Mouse (Mus musculus) cerebellum, adult 11-12 months (tissue): Measurements from ENCODE around the gene Tmem59.

Experiments
- DNase-seq: peaks from one replicate; pipeline ENCODE4 v3.0.0; 2022

Tmem59 gene

DNA sequence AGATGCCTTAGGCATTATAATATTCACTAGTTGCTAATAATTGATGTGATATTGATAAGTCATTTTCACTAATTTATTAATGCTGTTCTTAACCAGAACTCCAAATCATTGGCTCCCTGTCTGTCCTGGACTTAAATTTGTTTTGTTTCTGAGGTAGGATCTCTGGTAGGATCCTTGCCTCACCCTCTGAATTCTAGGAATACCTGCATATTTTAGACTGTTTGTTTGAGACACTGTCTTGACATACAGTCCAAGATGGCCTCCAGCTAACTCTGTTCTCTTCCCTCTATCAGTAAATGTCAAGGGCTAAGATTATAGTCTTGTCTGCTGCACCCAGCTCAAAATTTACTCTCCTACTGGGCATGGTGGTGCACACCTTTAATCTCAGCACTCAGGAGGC lies 2.5 kb downstream of the Tmem59 start:
- no peak for DNase-seq

DNA sequence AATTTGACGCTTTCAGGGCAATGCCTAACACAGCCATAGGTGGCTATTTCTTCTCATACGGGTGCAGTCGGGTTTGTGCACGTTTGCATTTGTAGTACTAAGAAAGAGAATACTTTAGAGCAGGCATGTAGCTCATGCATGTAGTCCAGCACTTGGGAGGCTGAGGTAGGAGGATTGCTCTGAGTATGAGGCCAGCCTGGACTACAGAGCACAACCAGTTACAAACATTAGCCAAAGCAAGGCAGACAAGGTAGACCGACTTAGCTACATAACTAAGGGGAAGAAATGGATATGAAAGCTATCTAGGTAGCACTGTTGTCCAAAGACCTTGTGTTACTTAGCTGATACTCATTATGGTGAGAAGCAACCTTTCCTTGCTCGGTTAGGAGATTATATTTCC lies 3.7 kb downstream of the Tmem59 start:
- no peak for DNase-seq

DNA sequence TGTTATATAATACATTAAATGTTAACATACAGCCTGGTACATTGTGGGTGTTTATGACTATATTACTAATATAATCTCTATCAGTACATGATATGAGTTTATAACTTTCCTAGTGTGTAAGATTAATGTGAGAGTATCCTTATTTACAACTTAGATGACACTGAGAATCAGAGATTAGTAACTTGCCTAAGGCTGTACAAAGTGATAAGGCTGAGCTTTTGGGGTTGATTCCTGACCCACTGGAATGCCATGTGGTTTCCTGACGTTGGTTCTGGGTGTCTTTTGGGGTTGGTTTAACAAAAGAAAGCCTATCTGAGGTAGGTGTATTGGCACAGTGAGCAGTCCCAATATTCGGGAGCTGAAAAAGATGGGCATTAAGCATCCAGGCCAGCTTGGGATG lies 4.6 kb downstream of the Tmem59 start:
- DNase-seq: no peak

DNA sequence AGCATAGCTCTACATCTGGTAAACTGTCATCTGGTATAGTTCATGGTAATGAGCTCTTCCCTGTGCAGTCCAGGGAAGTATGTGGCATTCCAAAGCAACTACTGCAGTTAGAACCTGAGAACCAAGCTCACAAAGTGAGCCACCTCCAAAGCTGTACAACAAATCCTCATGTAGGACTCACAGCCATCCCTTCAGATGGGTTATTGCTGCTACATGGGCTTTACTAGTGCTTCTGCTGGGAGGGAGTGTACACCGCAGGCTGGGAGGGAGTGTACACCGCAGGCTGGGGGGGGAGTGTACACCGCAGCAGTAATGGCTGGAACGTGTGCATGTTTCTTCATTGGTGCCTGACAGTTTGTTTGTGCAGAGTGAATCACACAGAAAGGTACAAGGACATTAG lies 5.0 kb downstream of the Tmem59 start:
- no peak for DNase-seq

DNA sequence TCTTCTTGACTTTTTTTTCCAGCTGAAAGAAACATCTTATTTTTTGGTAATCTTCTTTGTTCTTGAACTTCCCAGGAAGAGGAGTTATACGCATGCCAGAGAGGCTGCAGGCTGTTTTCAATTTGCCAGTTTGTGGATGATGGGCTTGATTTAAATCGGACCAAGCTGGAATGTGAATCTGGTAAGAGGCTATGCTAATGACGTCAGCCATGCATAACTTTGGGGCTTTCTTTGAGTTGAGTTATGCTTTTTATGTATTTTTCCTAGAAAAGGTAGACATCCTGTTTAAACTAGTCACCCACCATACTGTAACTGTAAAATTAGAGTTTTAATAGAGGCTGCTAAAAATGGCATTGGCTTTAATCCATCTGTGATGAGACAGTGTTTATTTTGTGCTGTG lies 7.5 kb downstream of the Tmem59 start:
- no peak for DNase-seq

DNA sequence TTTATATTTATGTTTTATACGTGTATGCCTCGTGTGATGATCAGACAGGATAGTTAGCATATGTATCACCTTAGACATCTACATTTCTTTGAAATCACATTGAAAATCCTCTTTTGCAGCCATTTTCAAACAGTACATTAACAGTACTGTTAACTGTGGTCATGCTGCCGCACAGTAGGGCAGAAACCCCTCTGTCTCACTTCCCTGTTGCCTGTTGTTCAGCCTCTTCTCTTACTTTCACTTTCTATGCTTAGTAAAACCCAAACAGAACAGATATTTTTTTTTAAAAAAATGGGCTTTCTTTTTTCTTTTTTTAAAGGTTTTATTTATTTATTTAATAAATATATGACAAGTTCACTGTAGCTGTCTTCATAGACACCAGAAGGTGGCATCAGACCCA lies 15.6 kb downstream of the Tmem59 start:
- no peak for DNase-seq

DNA sequence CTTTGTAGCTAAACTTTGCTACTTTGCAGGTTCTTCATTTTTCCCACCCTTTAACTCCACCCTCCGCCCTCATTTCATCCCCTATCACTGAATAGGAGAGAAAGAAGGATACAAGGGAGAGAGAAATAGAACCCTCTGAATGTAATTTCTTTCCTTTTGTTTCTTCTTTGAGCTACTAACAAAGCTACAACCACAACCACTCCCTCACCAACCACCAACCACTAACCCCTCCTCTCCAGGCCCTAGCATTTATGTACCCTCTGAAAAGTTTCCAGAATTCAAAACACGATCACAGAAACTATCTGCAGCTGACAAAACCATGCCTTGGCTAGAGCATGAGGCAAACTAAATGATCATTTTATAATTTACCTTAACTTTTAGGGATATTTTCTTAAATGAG lies 18.3 kb downstream of the Tmem59 start:
- no peak for DNase-seq

DNA sequence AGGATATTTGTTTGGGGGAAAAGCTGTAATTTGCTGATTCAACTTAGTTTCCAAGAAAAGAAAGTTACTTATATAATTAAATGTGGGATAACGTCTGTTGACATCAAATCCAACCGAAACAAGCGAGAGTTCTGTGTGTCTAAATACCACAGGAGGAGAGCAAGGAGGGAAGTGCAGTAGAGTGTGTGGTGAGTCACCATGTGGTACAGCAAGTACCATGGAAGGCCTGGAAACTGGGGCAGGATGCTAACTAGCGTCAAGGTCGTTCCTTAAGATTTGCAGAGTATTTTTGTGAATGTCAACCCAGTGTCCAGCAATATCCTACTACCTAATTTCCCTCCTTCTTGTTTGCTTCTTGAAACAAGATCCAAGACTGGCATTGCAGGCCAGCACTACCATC lies 19.9 kb downstream of the Tmem59 start:
- DNase-seq: no peak

DNA sequence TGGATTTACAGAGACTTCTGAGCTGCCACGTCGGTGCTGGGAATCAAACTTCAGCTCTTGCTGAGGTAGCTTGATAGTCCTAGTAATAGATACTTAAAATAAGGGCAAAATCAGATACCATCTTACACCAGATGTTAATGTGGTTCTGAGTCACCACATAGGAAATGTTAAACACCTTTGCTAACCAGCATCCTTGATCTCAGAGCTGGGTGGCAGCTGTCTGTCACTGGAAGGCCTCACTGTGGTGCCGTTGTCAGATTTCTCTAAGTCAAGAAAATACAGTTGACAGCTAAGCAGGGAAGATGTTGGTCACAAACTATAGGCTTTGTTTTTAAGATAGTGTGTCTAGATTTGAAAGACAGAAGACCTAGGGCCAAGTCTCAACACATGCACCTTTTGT lies 23.6 kb downstream of the Tmem59 start:
- no peak for DNase-seq

DNA sequence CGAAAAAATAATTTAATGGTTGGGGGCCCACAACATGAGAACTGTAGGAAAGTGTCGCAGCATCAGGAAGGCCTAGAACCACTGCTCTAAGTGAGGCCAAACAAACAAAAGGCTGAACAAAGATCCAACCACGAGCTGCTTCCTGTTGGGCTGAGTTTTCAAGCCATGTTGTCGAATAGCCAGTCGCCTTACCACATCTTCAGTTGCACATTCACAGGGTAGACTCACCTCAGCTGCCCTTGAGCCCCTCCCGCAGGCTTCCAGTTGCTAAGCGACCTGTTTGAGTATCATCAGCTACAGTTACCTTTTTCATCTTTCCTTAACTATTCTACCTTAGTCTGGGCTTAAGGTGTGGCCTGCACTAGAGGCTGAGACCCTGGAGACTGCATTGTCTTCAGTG lies 24.8 kb downstream of the Tmem59 start:
- DNase-seq: no peak

DNA sequence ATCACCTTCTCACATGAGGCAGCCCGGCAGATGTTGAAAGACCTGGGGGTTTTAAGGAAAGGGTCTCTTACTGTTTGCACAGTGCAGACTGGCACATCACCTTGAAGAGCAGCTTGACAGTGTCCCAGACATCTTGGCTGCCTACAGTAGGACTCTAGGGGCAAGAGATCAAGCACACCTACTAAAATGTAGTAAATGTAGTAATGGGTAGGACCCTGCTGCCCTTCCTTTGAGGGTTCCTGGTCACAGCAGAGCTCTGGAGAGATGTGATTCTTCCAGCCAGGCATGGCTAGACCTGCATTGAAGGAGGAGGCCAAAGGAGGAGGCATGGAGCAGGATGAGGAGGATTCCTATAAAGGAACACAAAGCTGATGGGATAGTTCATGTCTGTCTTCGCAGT lies 28.8 kb downstream of the Tmem59 start:
- DNase-seq: no peak

DNA sequence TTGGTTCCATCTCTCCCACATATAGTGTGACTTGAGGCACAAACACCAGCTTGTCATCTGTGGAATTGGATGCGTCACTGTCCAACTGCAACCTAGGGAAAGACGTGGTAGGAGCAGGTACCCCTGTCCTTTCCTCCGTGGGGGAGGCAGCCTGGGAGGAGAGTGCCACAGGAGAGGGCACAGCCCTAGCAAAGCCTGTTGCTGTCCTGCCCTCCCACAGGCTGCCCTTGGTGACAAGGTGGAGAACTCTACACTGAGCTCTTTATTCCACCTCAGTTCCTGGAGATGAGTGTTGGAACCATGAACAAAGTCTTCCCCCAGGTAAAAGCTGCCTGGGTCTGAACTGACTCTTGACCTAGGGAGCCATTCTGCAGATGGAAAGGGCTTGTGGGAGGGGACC lies 30.7 kb downstream of the Tmem59 start, which contains the start of gene Ldlrad1:
TSS of gene Ldlrad1 (plus strand) at position 301 of the 400 bp plus-strand sequence.
- DNase-seq: no peak

DNA sequence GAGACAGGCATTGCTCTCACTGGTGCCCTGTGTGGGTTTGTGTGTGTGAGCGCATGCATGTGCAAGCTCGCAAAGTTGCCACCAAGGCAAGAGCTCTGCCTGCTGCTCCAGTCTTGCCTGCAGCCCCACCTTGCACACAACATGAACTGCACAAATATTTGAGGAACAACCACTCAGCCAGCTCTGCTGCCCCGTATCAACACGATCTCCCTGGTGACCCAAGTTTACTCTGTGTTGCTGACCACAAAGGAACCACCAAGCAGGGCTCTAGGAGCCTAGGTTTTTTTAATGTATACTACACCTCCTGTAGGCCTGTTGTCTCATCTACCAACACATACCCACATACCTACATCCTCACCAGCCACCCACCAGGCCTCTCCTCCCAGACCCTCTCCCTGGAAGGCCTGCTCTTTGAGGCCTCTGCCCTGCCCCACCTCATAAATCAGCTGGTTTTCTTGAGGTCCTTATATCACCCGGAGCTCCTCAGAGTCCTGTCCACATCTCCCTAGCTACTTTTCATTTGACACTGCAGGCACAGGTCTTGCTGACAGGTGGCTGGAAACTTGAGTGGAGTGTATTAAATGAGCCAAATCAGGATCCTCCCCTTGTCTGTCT lies 32.4 kb downstream of the Tmem59 start:
- DNase-seq: no peak

DNA sequence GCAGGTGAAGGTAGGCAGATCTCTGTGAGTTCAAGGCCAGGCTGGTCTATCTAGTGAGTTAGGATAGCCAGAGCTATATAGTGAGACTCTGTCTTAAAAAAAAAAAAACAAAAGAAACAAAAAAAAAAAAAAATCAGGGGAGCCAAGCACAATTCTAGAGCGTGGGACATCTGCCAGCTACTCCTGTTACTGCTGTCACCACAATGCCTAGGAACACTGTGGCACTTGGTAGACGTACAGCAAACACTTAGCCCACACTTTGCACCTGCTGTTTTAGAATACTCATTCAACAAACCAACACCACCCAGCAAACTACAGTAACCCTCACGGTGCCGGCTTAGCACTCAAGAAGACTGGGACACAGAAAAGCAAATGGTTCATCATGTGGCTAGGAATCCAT lies 33.3 kb downstream of the Tmem59 start:
- no peak for DNase-seq

DNA sequence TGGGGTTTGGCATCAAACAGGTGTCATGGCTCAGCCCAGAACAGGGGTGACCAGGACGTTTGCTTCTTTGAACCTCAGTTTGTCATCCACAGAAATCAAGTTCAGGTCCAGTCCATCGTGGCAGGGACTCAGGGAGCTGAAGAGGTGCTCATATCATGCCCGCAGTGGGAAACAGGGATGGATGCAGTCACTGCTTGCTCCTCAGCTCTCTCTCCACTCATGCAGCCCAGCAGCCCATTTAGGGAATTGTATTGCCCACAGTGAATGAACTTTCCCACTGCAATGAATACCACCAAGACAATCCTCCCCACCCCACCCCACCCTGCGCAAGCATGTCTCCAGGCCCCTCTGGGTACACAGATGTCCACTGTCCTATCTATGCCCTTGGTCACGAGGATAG lies 33.7 kb downstream of the Tmem59 start:
- no peak for DNase-seq

DNA sequence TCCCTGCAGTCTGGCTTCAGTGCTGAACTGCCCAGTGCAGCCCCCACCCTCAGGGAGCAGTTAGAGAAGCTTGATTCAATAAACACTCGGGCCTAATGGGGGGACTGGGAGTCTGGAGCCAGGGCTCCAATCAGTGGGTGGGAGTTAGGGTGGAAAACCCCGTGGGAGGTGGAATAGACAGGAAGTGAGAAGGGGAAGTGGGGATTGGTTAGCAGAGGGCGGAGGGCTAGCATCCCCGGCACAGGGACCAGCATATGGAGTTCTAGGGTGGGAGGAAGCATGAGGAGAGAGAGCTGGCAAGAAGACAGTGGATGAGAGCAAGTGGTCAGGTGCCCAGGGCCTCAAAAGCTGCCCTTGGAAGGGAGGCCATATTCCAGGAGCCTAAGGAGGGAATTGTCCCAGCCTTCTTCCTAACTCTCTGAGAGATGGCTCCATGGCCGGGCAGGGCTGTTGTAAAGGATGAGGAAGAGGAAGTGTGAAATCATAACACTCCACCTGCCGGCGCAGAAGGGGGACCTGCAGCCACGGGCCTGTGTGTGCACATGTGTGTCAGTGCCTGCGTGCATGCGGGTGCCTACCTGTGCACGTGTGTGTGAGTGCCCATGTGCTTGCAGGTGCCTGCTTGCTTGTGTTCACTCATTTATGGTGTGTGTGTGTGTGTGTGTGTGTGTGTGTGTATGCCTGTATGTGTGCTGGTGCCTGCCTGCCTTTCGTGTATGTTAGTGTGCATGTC lies 35.2 kb downstream of the Tmem59 start:
- DNase-seq: no peak

DNA sequence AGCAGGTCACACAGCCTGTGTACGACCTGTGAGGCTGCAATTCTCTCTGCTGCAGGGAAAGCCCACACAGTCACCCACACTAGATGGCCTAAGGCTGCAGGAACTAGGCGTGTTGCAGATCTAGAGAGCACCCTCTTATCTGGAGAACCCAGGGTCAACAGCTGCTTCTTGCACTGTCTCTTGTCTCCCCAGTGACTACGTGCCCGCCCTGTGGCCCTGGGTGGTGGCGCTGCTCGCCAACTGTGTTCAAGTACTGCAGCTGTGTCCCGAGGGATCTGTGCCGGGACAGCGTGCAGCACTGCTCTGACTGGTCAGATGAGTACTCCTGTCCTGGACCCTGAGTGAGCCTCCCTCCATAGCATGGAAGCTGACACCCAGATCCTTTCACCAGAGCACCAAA lies 39.4 kb downstream of the Tmem59 start:
- no peak for DNase-seq

DNA sequence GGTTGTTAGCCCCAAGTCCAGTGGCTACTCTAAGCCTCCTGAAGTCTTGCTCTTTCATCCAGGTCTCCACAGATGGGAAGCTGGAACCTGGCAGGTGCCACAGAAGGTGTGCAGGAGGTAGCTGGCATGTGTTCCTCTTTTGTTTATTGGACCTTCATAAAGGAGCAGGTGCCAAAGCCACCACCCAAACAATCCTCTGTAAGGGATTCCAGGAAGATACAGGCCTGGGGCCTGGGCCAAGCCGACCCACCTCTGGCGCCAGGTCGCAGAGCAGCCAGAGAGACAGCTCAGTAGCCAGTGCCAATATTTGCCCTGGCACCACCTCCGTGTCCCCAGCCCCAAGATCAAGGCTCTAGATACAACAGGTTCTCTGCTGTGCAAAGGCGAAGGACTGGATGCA lies 43.3 kb downstream of the Tmem59 start:
- peak; percentile 19 for DNase-seq

DNA sequence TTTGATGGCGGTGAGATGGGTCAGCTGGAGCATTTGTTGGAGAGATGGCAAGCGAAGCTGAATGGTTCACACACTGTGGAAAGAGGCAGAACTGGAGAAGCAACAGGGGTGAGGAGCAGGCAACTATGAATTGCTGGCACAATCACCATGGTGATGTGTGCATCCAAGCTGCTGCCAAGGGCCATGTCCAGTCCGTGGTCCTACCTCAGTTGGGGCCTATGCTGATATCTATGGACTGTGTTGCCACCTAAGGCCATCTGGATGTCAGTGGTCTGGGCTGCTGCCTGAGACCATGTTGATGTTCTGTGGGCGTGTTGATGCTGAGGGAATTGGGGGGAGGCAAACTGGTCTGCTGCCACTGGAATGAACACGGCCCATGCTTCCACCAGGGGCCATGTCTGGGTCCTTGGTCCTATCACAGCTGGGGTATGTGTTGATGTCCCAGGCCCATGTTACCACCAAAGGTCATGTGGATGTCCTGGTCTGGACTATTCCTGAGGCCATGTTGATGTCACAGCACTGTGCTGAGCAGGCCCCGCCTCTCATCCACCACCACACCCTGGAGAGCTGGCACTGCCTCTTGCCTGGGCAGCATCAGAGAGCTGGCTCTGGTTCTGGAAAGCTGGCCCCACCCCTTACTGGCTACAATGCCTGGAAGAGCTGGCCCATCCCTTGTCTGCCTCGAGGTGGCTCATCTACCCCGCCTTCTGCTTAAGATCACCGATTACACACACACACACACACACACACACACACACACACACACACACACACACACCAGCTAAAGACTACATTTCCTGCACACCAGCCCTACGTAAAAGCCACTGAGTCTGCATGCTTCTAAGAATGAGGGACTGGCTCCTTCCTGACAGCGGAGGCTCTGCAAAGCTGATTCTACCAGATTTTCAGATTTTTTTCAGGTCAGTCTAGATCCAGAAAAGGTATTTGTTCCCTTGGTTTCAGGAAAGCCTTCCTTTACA lies 45.3 kb downstream of the Tmem59 start:
- peak; percentile 16 for DNase-seq

DNA sequence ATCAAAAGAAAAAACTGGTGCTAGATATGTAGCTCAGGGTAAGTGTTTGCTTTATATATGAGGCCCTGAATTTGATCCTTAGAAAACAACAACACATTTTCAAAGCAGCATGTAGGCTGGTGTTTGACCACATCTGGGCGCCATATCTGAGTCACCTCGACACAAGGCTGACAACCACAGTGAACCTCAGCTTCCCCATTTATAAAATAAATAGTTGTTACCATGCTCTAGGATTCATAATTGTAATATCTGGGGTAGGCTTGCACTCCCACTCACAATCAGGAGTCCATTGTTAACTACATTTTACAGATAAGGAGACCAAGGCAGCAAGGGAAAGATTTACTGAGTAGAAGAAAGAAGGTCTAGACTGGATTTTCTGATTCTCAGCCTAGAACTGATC lies 48.1 kb downstream of the Tmem59 start:
- DNase-seq: no peak

DNA sequence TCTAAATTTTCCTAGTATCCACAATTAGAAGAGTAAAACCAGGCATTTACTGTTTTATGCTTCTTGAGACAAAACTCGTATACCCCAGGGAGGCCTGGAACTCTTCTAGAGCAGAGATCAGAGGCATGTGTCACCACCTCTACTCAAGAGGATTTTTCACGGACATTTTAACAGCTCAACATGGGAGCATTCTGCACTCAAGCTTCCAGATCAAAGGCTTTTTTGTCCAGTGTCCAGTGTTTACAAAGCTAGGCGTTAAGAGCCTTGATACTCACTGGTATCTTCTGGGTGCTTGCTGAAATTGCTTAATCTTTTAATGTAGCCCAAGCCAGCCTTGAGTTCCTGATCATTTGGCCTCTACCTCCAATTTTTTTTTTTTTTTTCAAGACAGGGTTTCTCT lies 54.0 kb downstream of the Tmem59 start:
- no peak for DNase-seq

DNA sequence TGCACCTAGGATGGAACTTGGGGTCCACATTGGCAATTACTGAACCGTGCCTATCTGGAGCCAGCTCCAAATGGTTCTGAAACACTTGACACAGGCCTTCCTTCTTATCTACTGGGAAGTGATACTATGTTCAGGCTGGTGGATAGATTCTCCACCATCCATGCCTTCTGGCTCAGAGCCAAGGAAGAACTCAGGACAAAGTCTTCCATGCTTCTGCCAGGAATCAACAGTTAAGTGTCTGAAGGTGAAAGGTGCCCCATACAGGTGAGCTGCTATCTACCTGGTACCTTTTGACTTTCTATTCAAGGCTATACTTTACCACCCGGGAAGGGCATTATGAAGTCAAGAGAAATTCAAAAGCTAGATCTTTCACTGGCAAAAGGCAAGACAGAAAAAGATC lies 60.1 kb downstream of the Tmem59 start:
- DNase-seq: no peak

DNA sequence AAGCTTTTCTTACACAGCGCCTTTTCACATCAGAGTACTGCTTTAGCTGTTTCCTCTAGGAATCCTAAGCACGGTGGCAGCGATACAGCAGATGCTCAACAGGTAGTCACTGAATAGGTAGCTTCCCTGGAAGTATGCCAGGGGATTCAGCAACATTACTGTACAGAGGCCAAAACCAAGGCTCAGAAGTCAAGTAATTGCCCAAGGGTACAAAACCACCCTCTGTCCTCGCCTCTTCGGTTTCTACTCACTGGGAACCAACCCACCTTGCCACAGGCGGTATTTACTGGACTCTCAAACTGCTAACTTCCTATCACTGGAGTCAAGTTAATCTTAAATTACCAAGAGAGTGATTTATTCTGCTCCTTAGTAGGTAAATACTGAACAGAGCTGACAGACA lies 62.0 kb downstream of the Tmem59 start:
- no peak for DNase-seq
